Mouse (Mus musculus) bone marrow, adult 2 months (tissue): ENCODE measurements around the gene Ifitm10.
A peak's percentile ranks its signal among the peaks of the same experiment; 100 is the strongest.
"Not testable (repeated sequence)": the region's sequence is repeated elsewhere in the genome, so short reads cannot be mapped to it uniquely, and the experiment has no call there.

Experiments used
- CTCF ChIP-seq: fragments of 200-500 bp; IDR thresholded peaks from 2 replicates; pipeline ENCODE4 v1.5.1; 2011; ENCODE audit warnings: low read length, control low read depth; ENCODE audit not compliant: control insufficient read depth, insufficient read depth
- POLR2A ChIP-seq: fragments of 200-500 bp; IDR thresholded peaks from 2 replicates; pipeline ENCODE4 v1.6.1; 2011; ENCODE audit warnings: low read depth, mild to moderate bottlenecking, control low read depth, low read length, borderline replicate concordance; ENCODE audit not compliant: control insufficient read depth

DNA sequence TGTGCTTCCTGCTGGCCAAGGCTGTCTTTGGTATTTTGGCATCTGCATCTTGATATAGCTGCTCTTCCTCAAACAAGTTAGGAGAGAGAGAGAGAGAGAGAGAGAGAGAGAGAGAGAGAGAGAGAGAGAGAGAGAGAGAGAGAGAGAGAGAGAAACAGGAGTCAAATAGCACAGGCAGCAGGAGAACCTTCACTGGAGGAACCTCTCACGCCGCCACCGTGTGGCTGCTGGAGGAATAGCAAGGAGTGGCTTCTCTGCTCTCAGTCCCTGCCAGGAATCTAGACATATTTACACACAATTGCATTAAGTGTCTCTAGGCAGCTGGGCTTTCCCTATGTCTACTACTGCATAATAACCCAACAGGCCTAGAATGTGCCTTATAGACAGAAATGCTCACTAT lies 95.4 kb downstream of the Ifitm10 start:
- not testable (repeated sequence) for TF ChIP-seq POLR2A
- peak; percentile 61 for TF ChIP-seq CTCF
